Mouse (Mus musculus) kidney, embryonic 16.5 days (tissue): ENCODE data around the gene Chml. TPM values are rescaled to one million over a fixed set of nuclear protein-coding genes. Genes with fewer than 3 reads are reported as not detected.

ENCODE experiments used
- ATAC-seq: fragments of 200-750 bp; cut with Nextera tagmentation; 2 replicates; pipeline ENCODE4 v1.8.0; 2017; ENCODE audit warnings: moderate TSS enrichment; ENCODE audit not compliant: low FRiP score, low TSS enrichment
- H3K27ac ChIP-seq: fragments of 300-500 bp; sonication (generic); 2 replicates; pipeline ENCODE4 v1.5.1; 2014; ENCODE audit warnings: low read length
- H3K27me3 ChIP-seq: fragments of 300-500 bp; sonication (generic); 2 replicates; pipeline ENCODE4 v1.6.1; 2014; ENCODE audit warnings: low read length, control low read depth, mixed read lengths; ENCODE audit not compliant: insufficient read depth
- H3K36me3 ChIP-seq: fragments of 300-500 bp; sonication (generic); 2 replicates; pipeline ENCODE4 v1.6.1; 2014; ENCODE audit warnings: low read length, control low read depth, mixed read lengths; ENCODE audit not compliant: insufficient read depth
- H3K4me1 ChIP-seq: fragments of 300-500 bp; sonication (generic); 2 replicates; pipeline ENCODE4 v1.6.1; 2014; ENCODE audit warnings: low read length, control low read depth, mixed read lengths; ENCODE audit not compliant: insufficient read depth
- H3K4me2 ChIP-seq: fragments of 300-500 bp; sonication (generic); replicated peaks from 2 replicates; pipeline ENCODE4 v1.6.1; 2014; ENCODE audit warnings: low read depth, low read length
- H3K4me3 ChIP-seq: fragments of 300-500 bp; sonication (generic); 2 replicates; pipeline ENCODE4 v1.5.1; 2014; ENCODE audit warnings: mild to moderate bottlenecking, low read length
- H3K9ac ChIP-seq: fragments of 300-500 bp; sonication (generic); replicated peaks from 2 replicates; pipeline ENCODE4 v1.6.1; 2014; ENCODE audit warnings: low read length
- H3K9me3 ChIP-seq: fragments of 300-500 bp; sonication (generic); 2 replicates; pipeline ENCODE4 v1.6.1; 2016; ENCODE audit warnings: low read length, control low read depth
- WGBS: fragments of 180-500 bp; shearing (Covaris S2); extraction: QIAGEN DNeasy Blood & Tissue Kit; methylation state at CpG from one replicate; pipeline ENCODE4 v1.1.7; 2014; 5-methylcytosine and 5-hydroxymethylcytosine counted together
- polyA plus RNA-seq: library from polyadenylated mRNA; unstranded; fragments of >200 nt; fragmentation: Nextera tagmentation; extraction: Ambion mirVana; gene quantifications from 2 replicates; pipeline ENCODE4 v1.2.1, GENCODE M21; 2015

Gene Chml
- polyA plus RNA-seq, 1 experiment from 2014 or later, result 3.0 TPM

- Histone ChIP-seq H3K4me2 (no peak overlapping the region), H3K9ac (no peak overlapping the region), H3K4me1 (no peaks in the 10 kb centered on the region), H3K36me3 (no peaks in the 10 kb centered on the region), H3K4me3 (no peak overlapping the region), H3K27ac (no peak overlapping the region), H3K27me3 (no peaks in the 10 kb centered on the region), H3K9me3 (no peaks in the 10 kb centered on the region)
- peak; percentile 59 for ATAC-seq
- WGBS, result 73% methylated on average over 5 of the region's 5 CpGs
These were observed 23.9 kb downstream of the Chml start for GRCm38 (mm10) chr1:175668666-175669405.

- WGBS, result 98% methylated on average over 4 of the region's 4 CpGs
- Histone ChIP-seq H3K27ac (no peak overlapping the region), H3K4me3 (no peak overlapping the region), H3K4me1 (no peaks in the 10 kb centered on the region), H3K4me2 (no peak overlapping the region), H3K9me3 (no peaks in the 10 kb centered on the region), H3K27me3 (no peaks in the 10 kb centered on the region), H3K9ac (no peak overlapping the region), H3K36me3 (no peaks in the 10 kb centered on the region)
- ATAC-seq, result no peak
These were observed 32.8 kb downstream of the Chml start for GRCm38 (mm10) chr1:175659900-175660299.

- ATAC-seq, result no peak
- H3K9ac ChIP-seq, result no peak overlapping the region
- WGBS, result 85% methylated on average over 4 of the region's 4 CpGs
These were observed 44.1 kb downstream of the Chml start for GRCm38 (mm10) chr1:175648615-175649014.

GRCm38 (mm10) chr1:175646952-175647351 is 45.7 kb downstream of the Chml start:
- Histone ChIP-seq H3K4me3 (no peak overlapping the region), H3K9ac (no peak overlapping the region), H3K27me3 (no peaks in the 10 kb centered on the region), H3K4me1 (no peaks in the 10 kb centered on the region), H3K36me3 (no peaks in the 10 kb centered on the region), H3K9me3 (no peaks in the 10 kb centered on the region), H3K4me2 (no peak overlapping the region), H3K27ac (no peak overlapping the region)
- 37% methylated on average over 9 of the region's 9 CpGs for WGBS
- ATAC-seq, result peak; percentile 76; the same call in 1 of the 2 replicates

More at GRCm38 (mm10) chr1:175648615-175649014, 44.1 kb downstream of the Chml start:
- Histone ChIP-seq H3K9me3 (no peaks in the 10 kb centered on the region), H3K4me2 (no peak overlapping the region), H3K27ac (no peak overlapping the region), H3K27me3 (no peaks in the 10 kb centered on the region), H3K4me1 (no peaks in the 10 kb centered on the region), H3K4me3 (no peak overlapping the region), H3K36me3 (no peaks in the 10 kb centered on the region)

GRCm38 (mm10) chr1:175643496-175644265 is 49.0 kb downstream of the Chml start:
- no peaks in the 10 kb centered on the region for H3K9me3 ChIP-seq
- no peaks in the 10 kb centered on the region for H3K4me1 ChIP-seq
- no peak for ATAC-seq
- H3K27ac ChIP-seq, result no peak overlapping the region
- no peaks in the 10 kb centered on the region for H3K27me3 ChIP-seq
- no peak overlapping the region for H3K4me2 ChIP-seq
- 57% methylated on average over 5 of the region's 5 CpGs for WGBS
- H3K36me3 ChIP-seq, result no peaks in the 10 kb centered on the region
- H3K4me3 ChIP-seq, result no peak overlapping the region
- no peak overlapping the region for H3K9ac ChIP-seq

- Histone ChIP-seq H3K27me3 (no peaks in the 10 kb centered on the region), H3K4me2 (no peak overlapping the region), H3K36me3 (no peaks in the 10 kb centered on the region), H3K9ac (no peak overlapping the region), H3K27ac (no peak overlapping the region), H3K9me3 (no peaks in the 10 kb centered on the region), H3K4me1 (no peaks in the 10 kb centered on the region), H3K4me3 (no peak overlapping the region)
- no peak for ATAC-seq
- 76% methylated on average over 6 of the region's 6 CpGs for WGBS
These were observed 52.1 kb downstream of the Chml start for GRCm38 (mm10) chr1:175640435-175641150.

GRCm38 (mm10) chr1:175639072-175639471 is 53.6 kb downstream of the Chml start:
- no peaks in the 10 kb centered on the region for H3K36me3 ChIP-seq
- H3K4me3 ChIP-seq, result no peak overlapping the region
- H3K9me3 ChIP-seq, result no peaks in the 10 kb centered on the region
- H3K4me1 ChIP-seq, result no peaks in the 10 kb centered on the region
- H3K27ac ChIP-seq, result no peak overlapping the region
- no peaks in the 10 kb centered on the region for H3K27me3 ChIP-seq
- H3K9ac ChIP-seq, result no peak overlapping the region
- no peak for ATAC-seq
- WGBS, result 87% methylated on average over 7 of the region's 7 CpGs
- no peak overlapping the region for H3K4me2 ChIP-seq

- no peaks in the 10 kb centered on the region for H3K27me3 ChIP-seq
- 77% methylated on average over 7 of the region's 7 CpGs for WGBS
- H3K4me1 ChIP-seq, result no peaks in the 10 kb centered on the region
- H3K36me3 ChIP-seq, result no peaks in the 10 kb centered on the region
- ATAC-seq, result no peak
- no peak overlapping the region for H3K4me2 ChIP-seq
- H3K4me3 ChIP-seq, result no peak overlapping the region
- H3K9me3 ChIP-seq, result no peaks in the 10 kb centered on the region
- H3K27ac ChIP-seq, result no peak overlapping the region
- no peak overlapping the region for H3K9ac ChIP-seq
These were observed 55.0 kb downstream of the Chml start for GRCm38 (mm10) chr1:175637677-175638076.

GRCm38 (mm10) chr1:175632470-175632869 is 60.2 kb downstream of the Chml start:
- no peak for ATAC-seq
- no peak overlapping the region for H3K9ac ChIP-seq
- H3K4me3 ChIP-seq, result no peak overlapping the region
- WGBS, result 97% methylated on average over 14 of the region's 14 CpGs
- no peaks in the 10 kb centered on the region for H3K4me1 ChIP-seq
- H3K27ac ChIP-seq, result no peak overlapping the region
- H3K9me3 ChIP-seq, result no peaks in the 10 kb centered on the region
- no peaks in the 10 kb centered on the region for H3K36me3 ChIP-seq
- no peak overlapping the region for H3K4me2 ChIP-seq
- H3K27me3 ChIP-seq, result no peaks in the 10 kb centered on the region
